Mouse (Mus musculus) brain, embryonic 14.5 days (tissue): ENCODE data around the gene Idh3a. TPM values are rescaled to one million over a fixed set of nuclear protein-coding genes. Genes with fewer than 3 reads are reported as not detected.

Source experiments
- DNase-seq: peaks from one replicate; pipeline ENCODE4 v3.0.0-alpha.2; 2011; ENCODE audit warnings: low read depth
- CTCF ChIP-seq: fragments of 200-500 bp; IDR thresholded peaks from 2 replicates; pipeline ENCODE4 v1.5.1; 2012; ENCODE audit warnings: inconsistent platforms, mild to moderate bottlenecking, moderate library complexity, borderline replicate concordance; ENCODE audit not compliant: insufficient read depth, insufficient read length; ENCODE audit errors: extremely low read depth
- POLR2A ChIP-seq: fragments of 200-500 bp; IDR thresholded peaks from 2 replicates; pipeline ENCODE4 v1.6.1; 2012; ENCODE audit warnings: mild to moderate bottlenecking, inconsistent platforms, borderline replicate concordance; ENCODE audit not compliant: poor library complexity, insufficient read depth, insufficient read length, severe bottlenecking; ENCODE audit errors: extremely low read depth
- polyA plus RNA-seq: library from polyadenylated mRNA; depleted of rRNA; stranded (reverse); fragments of >200 nt; gene quantifications from 2 replicates; pipeline ENCODE4 v1.2.3, GENCODE M21; 2012; rRNA removed

Idh3a gene
- polyA plus RNA-seq: 75.5 and 82.6 TPM in 2 replicates

DNA sequence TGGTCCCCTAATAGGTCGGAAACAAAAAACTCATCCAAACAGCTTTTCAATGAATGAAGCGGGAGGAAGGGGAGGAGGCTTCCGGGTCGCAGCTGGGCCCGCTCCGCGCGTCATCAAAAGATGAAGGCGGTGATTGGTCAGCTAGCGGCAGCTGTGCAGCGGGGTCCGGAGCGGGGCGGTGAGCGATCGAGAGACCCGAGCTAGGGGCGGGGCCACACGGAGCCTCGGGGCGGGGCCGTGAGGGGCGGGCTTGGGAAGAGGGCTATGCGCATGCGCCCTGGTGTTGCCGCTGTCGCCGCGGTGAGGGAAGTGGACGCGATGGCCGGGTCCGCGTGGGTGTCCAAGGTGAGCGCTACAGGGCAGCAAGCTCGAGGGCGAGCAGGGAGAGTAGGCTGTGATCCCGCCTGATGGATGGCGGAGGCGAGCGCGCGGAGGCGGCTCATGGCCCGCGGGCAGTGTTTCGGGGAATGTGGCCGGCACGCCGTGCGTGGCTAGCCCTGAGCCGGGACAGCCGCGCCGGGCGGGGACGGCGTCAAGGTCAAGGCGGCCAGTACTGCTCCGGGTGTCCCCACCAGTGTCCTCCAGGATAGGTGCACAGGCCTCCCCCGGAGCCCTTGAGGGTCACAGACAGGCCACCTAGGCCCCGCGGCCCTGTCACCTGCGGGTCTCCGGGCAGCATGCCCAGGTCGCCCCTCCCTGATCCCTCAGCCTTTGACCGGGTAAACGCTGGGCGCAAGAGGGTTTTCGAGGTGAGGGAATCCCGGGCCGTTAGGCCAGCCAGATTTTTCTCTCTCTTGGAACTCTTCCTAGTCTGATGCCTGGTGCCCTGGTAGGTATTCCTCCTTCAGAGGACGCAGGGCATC lies at the start of gene Idh3a:
Gene Idh3a (plus strand): TSS at position 136 of the 863 bp plus-strand sequence.
- no peak for TF ChIP-seq CTCF
- peak; percentile 79; the same call in 1 of the 2 replicates for TF ChIP-seq POLR2A

DNA sequence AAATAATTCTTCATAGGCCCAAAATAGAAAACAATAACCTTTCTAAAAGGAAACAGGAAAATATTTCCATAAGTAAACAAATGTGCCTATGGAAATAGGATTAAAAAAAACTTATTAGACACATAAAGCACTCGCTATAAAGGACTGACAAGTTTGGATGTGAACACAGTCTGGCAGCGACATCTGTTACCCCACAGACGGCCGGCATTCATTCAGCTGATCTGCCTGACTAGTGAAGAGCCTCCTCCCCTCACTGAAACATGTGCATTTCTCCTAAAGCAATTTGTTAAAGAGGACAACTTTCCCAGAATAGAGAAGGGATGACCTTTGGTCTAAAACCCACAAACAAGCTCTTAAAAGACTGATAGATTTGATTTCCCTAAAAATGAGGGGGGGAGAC lies 49.1 kb upstream of the Idh3a start:
- peak; percentile 91 for DNase-seq
- no peak for TF ChIP-seq CTCF
- no peak for TF ChIP-seq POLR2A

More for the DNA sequence above, at the start of gene Idh3a:
- peak; percentile 99 for DNase-seq

DNA sequence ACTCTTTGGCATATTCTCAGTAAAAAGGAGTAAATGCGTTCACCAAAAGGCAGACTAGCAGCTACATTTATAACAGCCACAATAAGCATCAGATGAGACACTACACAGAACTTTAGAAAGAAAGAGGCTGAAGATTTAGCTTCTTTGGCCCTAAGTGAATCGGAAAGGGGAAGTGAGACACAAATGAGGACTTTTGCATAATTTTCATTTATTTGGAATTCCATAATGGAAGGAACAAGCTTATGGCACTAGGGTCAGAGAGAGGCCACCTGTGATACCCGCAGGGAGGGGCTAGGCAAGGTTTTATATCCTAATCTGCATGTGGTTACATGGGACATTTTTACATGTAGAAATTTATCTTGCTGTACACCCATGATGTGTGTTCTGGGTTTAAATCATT lies 48.7 kb upstream of the Idh3a start:
- DNase-seq: no peak
- no peak for TF ChIP-seq POLR2A
- TF ChIP-seq CTCF: no peak

DNA sequence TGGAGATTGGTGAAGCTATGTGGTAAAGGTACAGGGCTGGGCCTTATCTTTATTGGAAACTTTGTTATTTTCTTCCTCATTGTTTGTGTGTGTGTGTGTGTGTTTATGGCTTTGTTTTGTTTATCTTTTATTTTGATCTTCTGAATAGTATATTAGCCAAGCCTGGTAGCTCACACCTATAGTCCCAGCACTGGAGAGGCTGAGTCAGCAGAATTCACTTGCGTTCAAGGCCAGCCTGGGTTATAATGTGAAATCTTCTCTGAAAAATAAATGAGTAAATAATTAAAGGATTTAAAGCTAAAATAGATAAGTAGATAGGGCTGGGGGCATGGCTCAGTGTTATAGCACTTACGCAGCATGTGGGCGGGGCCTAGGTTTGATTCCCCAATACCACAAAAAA lies 47.9 kb upstream of the Idh3a start:
- DNase-seq: no peak
- no peak for TF ChIP-seq POLR2A

DNA sequence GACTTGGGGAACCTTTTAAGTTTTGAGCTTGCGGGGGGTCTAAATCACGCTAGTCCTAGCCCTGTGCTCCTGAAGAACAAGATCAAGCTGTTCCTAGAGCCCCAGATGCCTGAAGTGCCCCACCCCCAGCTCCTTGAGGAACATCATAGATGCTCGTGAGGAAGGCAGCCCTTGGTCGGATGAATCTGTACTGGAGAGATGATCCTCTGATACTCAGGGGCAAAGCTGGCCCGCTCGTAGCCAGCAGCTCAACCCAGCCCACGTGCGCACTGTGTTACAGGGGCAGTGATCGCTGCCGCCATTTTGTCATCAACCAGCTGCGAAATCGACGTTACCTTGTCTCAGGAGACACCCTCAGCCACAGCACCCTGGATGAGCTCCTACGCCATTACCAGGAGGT lies 47.5 kb upstream of the Idh3a start, which contains the start of gene Sh2d7:
Gene Sh2d7 (plus strand): TSS at position 301 of the 400 bp plus-strand sequence.
- TF ChIP-seq CTCF (no peak), POLR2A (no peak)
- no peak for DNase-seq

DNA sequence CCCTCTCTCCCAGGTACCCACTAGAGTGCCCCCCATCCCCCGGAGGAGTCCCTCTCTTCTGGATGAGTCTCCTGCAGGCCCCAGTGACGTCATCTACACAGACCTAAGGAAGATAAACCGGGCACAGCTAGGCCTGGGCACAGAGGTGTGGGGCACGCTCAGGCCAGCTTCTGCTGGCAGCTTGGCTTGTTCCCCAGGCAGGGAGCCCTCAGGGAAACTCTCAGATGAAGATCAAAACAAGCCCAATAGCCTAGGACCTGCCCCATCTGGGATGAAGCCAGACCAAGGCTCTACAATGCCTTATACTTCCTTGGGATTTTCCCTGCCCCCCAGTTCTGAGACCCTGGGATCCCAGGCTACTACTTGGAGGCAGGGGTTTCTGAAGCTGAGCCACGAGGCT lies 45.3 kb upstream of the Idh3a start:
- TF ChIP-seq POLR2A (no peak), CTCF (no peak)

DNA sequence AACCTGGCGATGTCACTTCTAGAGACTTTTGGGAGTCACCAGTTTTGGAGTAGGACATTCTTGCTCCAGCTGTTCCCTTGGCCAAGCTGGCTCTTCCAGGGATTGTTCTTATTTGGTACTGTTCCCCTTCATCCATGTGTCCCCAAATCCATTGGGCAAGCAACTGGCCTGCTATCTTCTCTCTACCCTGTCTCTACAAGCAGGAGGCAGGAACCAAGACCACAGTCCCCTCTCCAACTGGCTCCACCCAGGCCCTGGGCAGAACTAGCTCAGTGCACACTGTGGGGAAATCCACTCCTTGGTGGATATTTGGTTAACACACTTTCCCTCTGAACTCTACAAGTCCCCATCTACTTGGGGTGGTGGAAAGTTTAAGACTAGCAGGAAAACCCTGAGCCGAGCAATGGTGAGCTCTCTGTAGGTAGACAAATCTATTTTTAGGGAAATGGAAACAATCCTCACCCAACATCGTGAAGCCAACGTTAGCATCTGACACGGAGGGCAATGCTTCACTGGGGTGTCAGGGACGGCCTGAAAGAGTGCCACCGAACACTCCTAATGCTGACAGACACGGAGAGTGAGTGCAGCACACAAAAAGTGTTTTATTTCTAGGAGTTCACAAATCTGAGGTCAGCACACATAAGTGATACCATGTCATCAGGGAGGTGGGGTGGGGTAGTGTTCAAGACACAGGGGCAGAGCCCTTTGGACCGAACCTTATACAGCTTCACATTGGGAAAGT lies 41.8 kb upstream of the Idh3a start:
- TF ChIP-seq CTCF (no peak), POLR2A (no peak)
- DNase-seq: no peak

More for the DNA sequence above, 45.3 kb upstream of the Idh3a start:
- peak; percentile 9 for DNase-seq

DNA sequence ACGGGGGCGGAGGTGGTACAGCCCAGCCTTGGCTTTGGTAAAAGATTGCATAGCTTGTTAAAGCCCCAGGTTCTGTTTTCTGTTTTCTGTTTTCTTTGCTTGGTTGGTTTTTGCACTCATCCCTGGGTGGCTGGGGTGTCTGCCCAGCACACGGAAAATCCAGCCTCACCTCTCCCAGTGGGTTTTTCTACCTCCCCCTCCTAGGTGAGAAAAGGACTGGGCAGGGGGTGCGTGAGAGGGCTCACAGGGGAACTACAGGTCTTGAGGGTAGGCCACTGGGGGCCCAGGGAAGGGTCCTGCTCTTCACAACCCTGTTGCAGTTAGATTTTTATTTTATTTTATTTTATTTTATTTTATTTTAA lies 41.2 kb upstream of the Idh3a start:
- no peak for DNase-seq
- no peak for TF ChIP-seq POLR2A

DNA sequence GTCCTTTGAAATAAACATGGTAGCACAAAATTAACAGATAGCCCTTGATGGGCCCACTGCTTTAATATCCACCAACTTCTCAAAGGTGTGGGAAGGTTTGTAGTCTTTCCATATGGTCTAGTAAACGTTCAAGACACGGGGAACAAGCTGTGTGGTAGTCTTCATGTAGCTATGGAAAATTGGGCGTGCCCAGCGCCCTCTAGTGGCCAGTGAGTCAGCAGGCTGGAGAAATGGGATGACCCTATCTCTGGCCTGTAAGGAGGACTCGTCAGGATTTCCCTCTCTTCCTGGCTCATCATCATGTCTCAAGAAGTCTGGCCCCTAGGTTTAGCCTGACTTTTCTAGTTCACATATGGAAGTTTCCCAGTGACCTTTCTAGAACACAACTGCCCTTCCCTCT lies 38.6 kb upstream of the Idh3a start:
- no peak for TF ChIP-seq POLR2A
- peak; percentile 81 for TF ChIP-seq CTCF
- DNase-seq: peak; percentile 63

DNA sequence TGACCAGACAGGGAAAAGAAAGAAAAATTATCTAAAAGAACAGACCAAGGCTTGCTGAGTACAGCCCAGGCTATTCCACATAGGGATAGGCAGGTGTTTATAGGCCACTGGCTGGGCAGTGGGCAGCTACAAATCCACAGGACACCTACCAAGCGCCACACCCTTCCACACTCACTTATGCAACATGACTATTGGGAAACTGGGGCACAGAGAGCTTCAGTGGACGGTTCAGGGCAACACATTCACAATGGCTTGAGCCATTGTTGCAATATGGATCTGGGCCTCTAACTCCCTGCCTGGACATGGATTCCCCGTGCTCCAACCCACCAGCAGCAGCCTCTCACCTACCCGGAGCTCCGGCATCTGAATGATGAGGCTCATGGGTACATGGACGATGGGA lies 36.7 kb upstream of the Idh3a start:
- TF ChIP-seq POLR2A (no peak), CTCF (no peak)
- no peak for DNase-seq

DNA sequence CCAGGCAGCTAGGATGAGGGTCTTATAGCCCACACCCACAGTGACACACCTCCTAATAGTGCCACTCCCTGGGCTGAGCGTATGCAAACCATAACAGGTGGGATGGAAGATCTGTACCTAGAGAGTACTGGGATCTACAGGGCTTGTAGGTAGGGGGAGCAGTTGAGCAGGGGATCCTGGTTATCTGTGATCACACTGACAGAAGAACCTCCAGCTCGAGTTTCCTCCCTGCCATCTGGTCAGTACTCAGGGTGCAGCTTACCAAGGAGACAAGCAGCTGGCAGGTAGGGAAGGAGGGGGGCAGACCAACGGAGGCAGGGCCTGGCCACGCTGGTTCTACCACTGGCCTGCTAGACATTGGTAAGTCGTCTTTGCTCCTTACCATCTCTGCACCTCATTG lies 33.7 kb upstream of the Idh3a start:
- TF ChIP-seq POLR2A (no peak), CTCF (peak; percentile 31; the same call in 1 of the 2 replicates)
- DNase-seq: peak; percentile 52

DNA sequence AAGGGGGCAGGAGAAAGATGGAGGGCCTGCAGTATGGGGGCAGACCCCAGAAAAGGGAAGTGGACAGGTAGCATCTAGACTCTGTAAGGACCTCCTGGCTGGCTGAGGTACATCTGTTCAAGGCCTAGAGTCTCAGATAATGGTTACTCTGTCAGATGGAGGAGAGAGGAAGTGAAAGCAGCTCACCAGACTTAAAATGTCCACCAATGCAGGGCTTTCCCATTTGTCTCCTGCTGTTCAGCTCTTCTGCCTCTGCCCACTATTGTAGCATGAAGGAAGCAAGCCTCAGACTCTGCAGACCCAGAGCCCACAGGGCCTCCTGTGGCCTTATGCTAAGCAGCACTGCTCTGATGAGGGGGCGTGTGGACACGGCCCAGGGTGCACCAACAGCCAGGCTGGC lies 31.1 kb upstream of the Idh3a start:
- DNase-seq: no peak
- TF ChIP-seq POLR2A (no peak), CTCF (no peak)

DNA sequence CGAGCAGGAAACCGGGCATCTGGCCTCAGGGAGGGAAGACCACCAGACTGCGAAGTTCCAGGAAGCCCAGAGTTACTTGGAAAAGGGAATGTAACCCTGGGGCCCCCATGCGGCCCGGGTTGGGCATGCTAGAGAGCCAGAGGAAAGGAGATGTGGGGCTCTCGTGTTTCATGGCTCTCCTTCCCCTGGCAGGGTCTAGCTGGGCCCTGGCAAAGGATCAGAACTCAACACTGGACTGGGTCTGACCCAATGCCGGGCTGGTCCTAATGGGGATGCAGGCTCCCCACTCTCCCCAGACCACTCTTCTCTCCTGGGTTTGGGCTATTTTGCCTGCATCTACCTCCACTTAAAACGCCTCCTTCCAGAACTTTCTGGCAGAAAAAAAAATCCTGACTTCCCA lies 27.4 kb upstream of the Idh3a start:
- TF ChIP-seq CTCF: no peak
- TF ChIP-seq POLR2A: no peak
- no peak for DNase-seq
